Mouse (Mus musculus) limb, embryonic 10.5 days (tissue): ENCODE measurements around the gene AC124502.3. TPM values are rescaled to one million over a fixed set of nuclear protein-coding genes. Genes with fewer than 3 reads are reported as not detected.

Source experiments
- DNase-seq: peaks from one replicate; pipeline ENCODE4 v3.0.0-alpha.2; 2017; ENCODE audit warnings: low spot score
- H3K27ac ChIP-seq: fragments of 300-500 bp; sonication (generic); 2 replicates; pipeline ENCODE4 v1.5.1; 2016; ENCODE audit warnings: mild to moderate bottlenecking
- H3K27me3 ChIP-seq: fragments of 300-500 bp; sonication (generic); 2 replicates; pipeline ENCODE4 v1.6.1; 2016; ENCODE audit warnings: low read depth, mild to moderate bottlenecking; ENCODE audit not compliant: poor library complexity, severe bottlenecking
- H3K36me3 ChIP-seq: fragments of 300-500 bp; sonication (generic); 2 replicates; pipeline ENCODE4 v1.6.1; 2016; ENCODE audit warnings: mild to moderate bottlenecking, moderate library complexity
- H3K4me1 ChIP-seq: fragments of 300-500 bp; sonication (generic); 2 replicates; pipeline ENCODE4 v1.6.1; 2016
- H3K4me3 ChIP-seq: fragments of 300-500 bp; sonication (generic); 2 replicates; pipeline ENCODE4 v1.5.1; 2016; ENCODE audit warnings: mild to moderate bottlenecking, moderate library complexity
- H3K9me3 ChIP-seq: fragments of 300-500 bp; sonication (generic); replicated peaks from 2 replicates; pipeline ENCODE4 v1.6.1; 2016; ENCODE audit warnings: mild to moderate bottlenecking
- WGBS: fragments of 180-500 bp; shearing (Covaris S2); methylation state at CpG from one replicate; pipeline ENCODE4 v1.1.7; 2016; 5-methylcytosine and 5-hydroxymethylcytosine counted together
- polyA plus RNA-seq: library from polyadenylated mRNA; unstranded; fragments of >200 nt; fragmentation: Nextera tagmentation; extraction: Ambion mirVana; gene quantifications from 2 replicates; pipeline ENCODE4 v1.2.1, GENCODE M21; 2016

AC124502.3 gene
- polyA plus RNA-seq, 1 experiment from 2014 or later: 3.1 TPM

DNA sequence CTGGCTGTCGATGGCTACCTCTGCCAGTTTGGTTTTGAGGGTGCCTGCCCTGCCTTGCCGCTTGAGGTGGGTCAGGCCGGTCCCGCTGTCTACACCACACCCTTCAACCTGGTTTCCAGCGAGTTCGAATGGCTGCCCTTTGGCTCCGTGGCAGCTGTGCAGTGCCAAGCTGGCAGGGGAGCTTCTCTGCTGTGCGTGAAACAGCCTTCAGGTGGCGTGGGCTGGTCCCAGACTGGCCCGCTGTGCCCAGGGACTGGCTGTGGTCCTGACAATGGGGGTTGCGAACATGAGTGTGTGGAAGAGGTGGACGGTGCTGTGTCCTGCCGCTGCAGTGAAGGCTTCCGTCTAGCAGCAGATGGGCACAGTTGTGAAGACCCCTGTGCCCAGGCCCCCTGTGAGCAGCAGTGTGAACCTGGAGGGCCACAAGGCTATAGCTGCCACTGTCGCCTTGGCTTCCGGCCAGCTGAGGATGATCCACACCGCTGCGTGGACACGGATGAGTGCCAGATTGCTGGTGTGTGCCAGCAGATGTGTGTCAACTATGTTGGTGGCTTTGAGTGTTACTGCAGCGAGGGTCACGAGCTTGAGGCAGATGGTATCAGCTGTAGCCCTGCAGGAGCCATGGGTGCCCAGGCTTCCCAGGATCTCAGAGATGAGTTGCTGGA is 30.0 kb downstream of the AC124502.3 start:
- WGBS: 39% methylated on average over 21 of the region's 21 CpGs
- H3K4me1 ChIP-seq: peaks cover 86% of the 10 kb centered on the region
- DNase-seq: no peak
- H3K27ac ChIP-seq: peak overlapping the region; percentile 98
- peak overlapping the region; percentile 67 for H3K4me3 ChIP-seq
- H3K27me3 ChIP-seq: 0 out of 2 replicates have a peak, but pooled peaks cover 12% of the 10 kb centered on the region
- no peaks in the 10 kb centered on the region for H3K36me3 ChIP-seq
- H3K9me3 ChIP-seq: no peaks in the 10 kb centered on the region

DNA sequence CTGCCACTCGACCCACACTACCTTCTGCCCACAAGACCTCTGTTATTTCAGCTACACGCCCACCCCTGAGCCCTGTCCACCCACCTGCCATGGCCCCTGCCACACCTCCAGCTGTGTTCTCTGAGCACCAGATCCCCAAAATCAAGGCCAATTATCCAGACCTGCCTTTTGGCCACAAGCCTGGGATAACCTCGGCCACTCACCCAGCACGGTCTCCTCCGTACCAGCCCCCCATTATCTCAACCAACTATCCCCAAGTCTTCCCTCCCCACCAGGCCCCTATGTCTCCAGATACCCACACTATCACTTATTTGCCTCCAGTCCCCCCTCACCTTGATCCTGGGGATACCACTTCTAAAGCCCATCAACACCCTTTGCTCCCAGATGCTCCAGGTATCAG is 30.8 kb downstream of the AC124502.3 start:
- peak overlapping the region; percentile 98 for H3K27ac ChIP-seq
- no peaks in the 10 kb centered on the region for H3K36me3 ChIP-seq
- DNase-seq: no peak
- peaks cover 84% of the 10 kb centered on the region for H3K4me1 ChIP-seq
- no peaks in the 10 kb centered on the region for H3K9me3 ChIP-seq
- H3K4me3 ChIP-seq: peak overlapping the region; percentile 67
- 74% methylated on average over 5 of the region's 5 CpGs for WGBS
- H3K27me3 ChIP-seq: 0 out of 2 replicates have a peak, but pooled peaks cover 17% of the 10 kb centered on the region

DNA sequence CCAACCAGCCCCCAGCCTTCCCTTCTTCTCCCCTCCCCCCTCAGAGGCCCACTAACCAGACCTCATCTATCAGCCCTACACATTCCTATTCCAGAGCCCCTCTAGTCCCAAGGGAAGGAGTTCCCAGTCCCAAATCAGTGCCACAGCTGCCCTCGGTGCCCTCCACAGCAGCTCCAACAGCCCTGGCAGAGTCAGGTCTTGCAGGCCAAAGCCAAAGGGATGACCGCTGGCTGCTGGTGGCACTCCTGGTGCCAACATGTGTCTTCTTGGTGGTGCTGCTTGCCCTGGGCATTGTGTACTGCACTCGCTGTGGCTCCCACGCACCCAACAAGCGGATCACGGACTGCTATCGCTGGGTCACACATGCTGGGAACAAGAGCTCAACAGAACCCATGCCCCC is 31.3 kb downstream of the AC124502.3 start:
- Histone ChIP-seq H3K36me3 (no peaks in the 10 kb centered on the region), H3K4me1 (peaks cover 79% of the 10 kb centered on the region), H3K27me3 (0 out of 2 replicates have a peak, but pooled peaks cover 20% of the 10 kb centered on the region), H3K9me3 (no peaks in the 10 kb centered on the region), H3K4me3 (peak overlapping the region; percentile 67), H3K27ac (peak overlapping the region; percentile 98)
- 76% methylated on average over 7 of the region's 7 CpGs for WGBS
- no peak for DNase-seq

DNA sequence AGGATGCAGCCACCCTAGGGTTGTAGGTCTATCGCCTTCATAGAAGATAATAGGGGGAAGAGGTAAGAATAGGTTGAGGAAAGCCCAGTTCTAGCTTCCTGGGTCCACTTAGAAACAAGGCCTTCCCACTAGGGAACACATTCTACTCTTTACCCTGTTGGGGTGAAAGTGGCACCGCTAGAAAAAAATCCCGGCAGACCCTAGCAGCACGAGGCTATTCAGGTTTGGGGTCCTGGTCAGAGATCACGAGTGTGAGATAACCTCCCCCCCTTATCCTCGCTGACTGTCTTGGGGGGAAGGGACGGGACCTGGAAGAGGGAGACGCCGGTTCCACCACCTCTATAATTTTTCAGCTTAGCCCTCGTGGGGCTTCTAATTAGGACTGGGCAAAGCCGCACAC is 32.4 kb downstream of the AC124502.3 start:
- no peak for DNase-seq
- Histone ChIP-seq H3K36me3 (no peaks in the 10 kb centered on the region), H3K27me3 (0 out of 2 replicates have a peak, but pooled peaks cover 20% of the 10 kb centered on the region), H3K4me1 (peaks cover 71% of the 10 kb centered on the region), H3K9me3 (no peaks in the 10 kb centered on the region), H3K4me3 (peak overlapping the region; percentile 67), H3K27ac (peak overlapping the region; percentile 98)
- WGBS: 6% methylated on average over 11 of the region's 11 CpGs

DNA sequence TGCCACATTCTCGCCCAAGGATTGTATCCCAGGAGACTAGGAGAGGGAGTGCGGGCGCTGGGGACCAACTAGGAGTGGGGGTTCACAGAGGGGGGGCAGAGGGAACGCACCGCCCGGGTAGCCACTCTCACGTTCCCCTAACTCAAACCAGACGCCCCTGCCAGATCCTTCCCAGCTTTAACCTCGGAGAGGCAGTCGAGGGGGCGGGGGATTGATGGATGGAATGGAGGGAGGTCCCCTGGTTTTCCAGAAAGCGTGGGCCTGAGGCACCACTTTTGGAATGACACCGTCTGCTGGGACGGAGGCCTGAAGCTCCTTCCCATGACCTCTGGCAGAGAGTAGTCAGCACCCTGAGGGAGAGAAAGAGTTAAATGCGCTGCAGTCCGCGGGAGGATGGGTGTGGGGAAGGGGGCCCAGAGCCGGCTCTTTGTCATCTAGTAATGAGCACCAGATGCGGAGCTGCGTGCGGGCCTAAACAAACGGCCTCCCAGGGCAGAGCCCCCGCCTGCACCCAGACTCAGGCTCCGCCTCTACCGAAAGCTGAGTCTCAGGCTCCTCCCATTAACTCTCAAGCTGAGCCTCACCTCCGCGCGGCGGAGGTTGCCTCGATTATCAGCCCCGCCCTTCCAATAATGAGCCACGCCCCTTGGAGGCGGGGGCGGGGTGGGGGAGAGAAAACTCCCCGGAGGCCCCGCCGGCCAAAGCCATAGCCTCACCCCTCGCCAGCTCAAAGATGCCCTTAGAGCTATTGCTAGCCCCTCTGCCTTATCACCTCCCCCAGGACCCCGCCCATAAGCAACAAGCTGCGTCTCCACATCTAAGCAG is 33.1 kb downstream of the AC124502.3 start:
- DNase-seq: peak; percentile 95
- peak overlapping the region; percentile 98 for H3K27ac ChIP-seq
- H3K9me3 ChIP-seq: no peaks in the 10 kb centered on the region
- H3K4me1 ChIP-seq: peaks cover 68% of the 10 kb centered on the region
- 0 out of 2 replicates have a peak, but pooled peaks cover 3% of the 10 kb centered on the region for H3K36me3 ChIP-seq
- H3K4me3 ChIP-seq: peak overlapping the region; percentile 67
- H3K27me3 ChIP-seq: 0 out of 2 replicates have a peak, but pooled peaks cover 20% of the 10 kb centered on the region
- under 1% methylated on average over 40 of the region's 40 CpGs for WGBS

DNA sequence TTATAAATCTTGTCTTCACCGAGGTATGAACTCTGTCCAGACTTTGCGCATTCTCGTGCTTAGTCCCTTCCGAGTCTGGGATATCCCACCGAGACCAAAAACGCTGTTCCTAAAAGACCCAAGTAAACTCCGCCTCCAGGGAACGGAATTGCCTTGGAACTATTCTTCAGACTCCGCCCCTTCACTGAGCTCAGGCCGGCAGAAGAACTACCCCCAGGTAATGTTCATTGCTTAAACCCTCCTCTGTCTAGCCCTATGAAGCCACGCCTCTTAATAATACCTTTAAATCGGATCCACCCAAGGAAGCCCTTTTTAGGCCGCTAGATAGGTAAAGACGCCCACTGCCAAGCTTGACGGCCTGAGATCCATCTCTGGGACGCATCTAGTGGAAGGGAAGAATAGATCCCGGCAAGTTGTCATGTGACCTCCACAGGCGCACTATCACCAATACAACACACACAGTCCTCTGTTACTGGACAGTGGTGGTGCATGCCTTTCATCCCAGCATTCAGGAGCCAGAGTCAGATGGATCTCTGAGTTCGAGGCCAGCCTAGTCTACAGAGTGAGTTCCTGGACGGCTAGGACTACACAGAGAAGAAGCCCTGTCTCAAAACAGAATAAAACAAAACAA is 33.8 kb downstream of the AC124502.3 start:
- H3K4me1 ChIP-seq: peaks cover 60% of the 10 kb centered on the region

DNA sequence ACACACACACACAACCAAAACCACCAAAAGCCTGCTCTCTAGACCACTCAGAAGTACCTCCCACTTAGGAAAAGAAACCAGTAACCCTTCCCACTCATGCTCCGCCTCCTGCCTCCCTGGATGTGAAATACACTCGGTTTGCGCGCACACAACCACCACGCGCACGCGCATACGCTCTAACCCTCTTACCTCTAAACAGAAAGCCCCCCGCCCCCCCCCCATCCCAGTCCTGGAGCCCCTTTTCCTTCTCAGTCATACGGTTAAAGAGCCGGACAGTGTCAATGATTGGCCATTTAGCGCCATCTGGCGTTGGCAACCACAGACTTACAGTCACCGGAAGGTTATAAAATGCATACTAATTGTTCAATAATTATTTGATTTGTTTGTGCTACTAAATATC is 34.3 kb downstream of the AC124502.3 start:
- DNase-seq: peak; percentile 92
- H3K4me3 ChIP-seq: peak overlapping the region; percentile 67

More for the DNA sequence above, 33.8 kb downstream of the AC124502.3 start:
- Histone ChIP-seq H3K27me3 (0 out of 2 replicates have a peak, but pooled peaks cover 20% of the 10 kb centered on the region), H3K4me3 (peak overlapping the region; percentile 67), H3K9me3 (no peaks in the 10 kb centered on the region), H3K27ac (peak overlapping the region; percentile 98), H3K36me3 (0 out of 2 replicates have a peak, but pooled peaks cover 3% of the 10 kb centered on the region)
- WGBS: 2% methylated on average over 20 of the region's 20 CpGs
- peak; percentile 57 for DNase-seq

DNA sequence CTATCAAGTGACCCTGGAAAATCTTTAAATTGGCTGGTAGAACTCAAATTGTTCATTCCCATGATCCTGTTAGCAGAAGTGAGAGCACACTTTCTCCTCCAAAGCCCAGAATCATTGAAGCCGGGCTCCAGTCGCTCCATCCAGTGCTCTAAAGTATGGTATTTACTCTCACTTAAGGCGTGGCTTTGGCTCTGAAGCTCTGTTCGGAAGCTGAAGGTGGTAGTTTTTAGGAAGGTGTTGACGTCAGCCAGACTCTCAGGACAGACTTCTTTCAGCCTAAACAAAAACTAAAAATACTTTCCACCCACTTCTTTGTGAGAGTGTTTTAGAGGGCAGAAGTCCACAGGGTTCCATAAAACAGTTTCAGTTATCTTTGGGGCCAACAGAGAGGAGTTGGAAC is 34.8 kb downstream of the AC124502.3 start:
- Histone ChIP-seq H3K9me3 (no peaks in the 10 kb centered on the region), H3K4me3 (peak overlapping the region; percentile 67; the same call in 1 of the 2 replicates)
- 44% methylated on average over 5 of the region's 5 CpGs for WGBS

More for the DNA sequence above, 34.3 kb downstream of the AC124502.3 start:
- 0% methylated on average over 15 of the region's 15 CpGs for WGBS
- H3K36me3 ChIP-seq: 0 out of 2 replicates have a peak, but pooled peaks cover 3% of the 10 kb centered on the region
- H3K27ac ChIP-seq: peak overlapping the region; percentile 98
- no peaks in the 10 kb centered on the region for H3K9me3 ChIP-seq
- H3K4me1 ChIP-seq: peaks cover 55% of the 10 kb centered on the region
- H3K27me3 ChIP-seq: 0 out of 2 replicates have a peak, but pooled peaks cover 20% of the 10 kb centered on the region

DNA sequence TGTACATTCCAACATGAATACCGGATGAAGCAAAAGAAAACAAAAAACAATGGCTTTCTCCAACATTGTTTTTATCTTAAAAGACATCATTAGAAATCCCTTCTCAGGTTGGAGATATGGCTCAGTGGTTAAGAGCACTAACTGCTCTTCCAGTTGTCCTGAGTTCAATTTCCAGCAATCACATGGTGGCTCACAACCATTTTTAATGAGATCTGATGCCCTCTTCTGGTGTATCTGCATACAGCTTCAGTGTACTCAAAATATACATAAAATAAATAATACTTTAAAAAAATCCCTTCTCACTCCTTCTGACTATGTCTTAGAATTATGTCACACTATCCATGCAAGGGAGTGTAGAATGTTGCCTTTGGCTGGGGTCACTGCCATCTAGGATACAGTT is 40.6 kb downstream of the AC124502.3 start:
- H3K36me3 ChIP-seq: 0 out of 2 replicates have a peak, but pooled peaks cover 3% of the 10 kb centered on the region
- no peak overlapping the region for H3K27ac ChIP-seq
- no peak overlapping the region for H3K4me3 ChIP-seq
- H3K9me3 ChIP-seq: no peaks in the 10 kb centered on the region
- no peaks in the 10 kb centered on the region for H3K4me1 ChIP-seq
- DNase-seq: no peak
- H3K27me3 ChIP-seq: peaks cover 52% of the 10 kb centered on the region
- 98% methylated on average over 1 of the region's 1 CpGs for WGBS

More for the DNA sequence above, 34.8 kb downstream of the AC124502.3 start:
- Histone ChIP-seq H3K27ac (peak overlapping the region; percentile 98; the same call in 1 of the 2 replicates), H3K27me3 (0 out of 2 replicates have a peak, but pooled peaks cover 18% of the 10 kb centered on the region), H3K4me1 (peaks cover 50% of the 10 kb centered on the region), H3K36me3 (0 out of 2 replicates have a peak, but pooled peaks cover 3% of the 10 kb centered on the region)
- DNase-seq: no peak

DNA sequence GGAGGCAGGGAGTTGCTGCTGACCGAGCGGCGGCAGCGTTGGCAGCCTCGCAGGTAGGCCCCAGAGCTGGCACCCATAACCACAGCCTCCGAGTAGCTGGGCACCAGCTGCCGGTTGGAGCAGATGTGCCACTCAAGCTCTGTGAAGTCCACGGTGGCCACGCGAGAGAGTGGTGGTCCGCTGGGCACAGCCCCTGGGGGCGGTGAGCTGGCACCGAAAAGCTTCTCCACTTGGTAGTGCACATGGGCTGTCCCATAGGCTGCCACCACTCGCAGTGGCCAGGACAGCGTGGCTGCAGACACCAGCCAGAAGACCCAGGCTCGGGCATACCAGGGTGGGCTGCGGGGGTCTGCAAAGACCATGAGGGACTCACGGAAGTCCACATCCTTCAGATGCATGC is 43.3 kb downstream of the AC124502.3 start:
- Histone ChIP-seq H3K9me3 (no peaks in the 10 kb centered on the region), H3K4me3 (no peak overlapping the region), H3K27me3 (peaks cover 73% of the 10 kb centered on the region), H3K4me1 (peaks cover 12% of the 10 kb centered on the region), H3K36me3 (no peaks in the 10 kb centered on the region), H3K27ac (no peak overlapping the region)
- no peak for DNase-seq
- 63% methylated on average over 18 of the region's 18 CpGs for WGBS

DNA sequence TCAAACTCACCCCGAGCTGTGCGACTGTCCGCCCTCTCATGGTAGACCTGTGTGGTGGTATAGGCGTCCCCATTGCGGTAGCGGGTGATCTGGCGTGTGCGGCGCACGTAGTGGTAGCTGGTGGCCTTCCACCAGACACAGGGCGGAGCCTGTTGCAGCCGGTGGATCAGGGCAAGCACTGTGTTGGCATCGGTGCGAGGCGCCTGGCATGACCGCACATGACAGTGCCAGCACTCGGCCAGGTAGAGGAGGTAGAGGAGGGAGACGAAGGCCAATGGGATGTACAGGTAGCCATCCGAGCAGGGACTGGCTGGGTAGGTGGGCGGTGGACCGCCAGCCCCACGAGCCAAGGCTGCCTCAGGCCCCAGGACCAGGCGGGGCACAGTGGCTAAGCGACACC is 43.9 kb downstream of the AC124502.3 start:
- H3K4me3 ChIP-seq: no peak overlapping the region
- H3K36me3 ChIP-seq: no peaks in the 10 kb centered on the region
- peaks cover 73% of the 10 kb centered on the region for H3K27me3 ChIP-seq
- no peaks in the 10 kb centered on the region for H3K9me3 ChIP-seq
- H3K27ac ChIP-seq: no peak overlapping the region
- no peak for DNase-seq
- WGBS: 71% methylated on average over 24 of the region's 24 CpGs
- peaks cover 16% of the 10 kb centered on the region for H3K4me1 ChIP-seq
